Mouse (Mus musculus): ENCODE measurements around the gene Traip. TPM values are rescaled to one million over a fixed set of nuclear protein-coding genes. Genes with fewer than 3 reads are reported as not detected.

The Traip gene
- total RNA-seq (2021) = 10 to 100 TPM; 28.2 to 29.2 TPM

GRCm38 (mm10) chr9:107949922-107950235, at the start of gene Traip:
TSS of gene Traip (plus strand) at chr9:107950136.
- DNase-seq = no peak

GRCm38 (mm10) chr9:107900840-107901626, 48.9 kb upstream of the Traip start:
- peak; percentile 82 to 83 for DNase-seq

- DNase-seq = no peak
These were observed 48.4 kb upstream of the Traip start for GRCm38 (mm10) chr9:107901627-107901914.

- DNase-seq = peak; percentile 85 to 87
These were observed 45.2 kb upstream of the Traip start for GRCm38 (mm10) chr9:107904726-107905125.

- DNase-seq = no peak
These were observed 43.5 kb upstream of the Traip start, which contains the start of gene Mst1r for GRCm38 (mm10) chr9:107906252-107906966. TSS of gene Mst1r (plus strand) at chr9:107906873.

GRCm38 (mm10) chr9:107906967-107907800, 42.8 kb upstream of the Traip start:
- no peak for DNase-seq

GRCm38 (mm10) chr9:107907801-107908120, 42.2 kb upstream of the Traip start:
- no peak for DNase-seq

GRCm38 (mm10) chr9:107908410-107909158, 41.4 kb upstream of the Traip start:
- no peak for DNase-seq

GRCm38 (mm10) chr9:107910025-107910769, 39.7 kb upstream of the Traip start:
- DNase-seq = no peak

- DNase-seq = no peak
These were observed 35.0 kb upstream of the Traip start for GRCm38 (mm10) chr9:107914764-107915420.

- no peak for DNase-seq
These were observed 31.9 kb upstream of the Traip start for GRCm38 (mm10) chr9:107917895-107918608.

GRCm38 (mm10) chr9:107918884-107919283, 31.1 kb upstream of the Traip start:
- no peak for DNase-seq

GRCm38 (mm10) chr9:107919441-107919840, 30.5 kb upstream of the Traip start:
- no peak for DNase-seq

GRCm38 (mm10) chr9:107923021-107923420, 26.9 kb upstream of the Traip start:
- DNase-seq = no peak

GRCm38 (mm10) chr9:107923956-107924355, 26.0 kb upstream of the Traip start:
- no peak for DNase-seq

GRCm38 (mm10) chr9:107925251-107925650, 24.7 kb upstream of the Traip start:
- no peak for DNase-seq

- DNase-seq = no peak
These were observed 23.0 kb upstream of the Traip start for GRCm38 (mm10) chr9:107926920-107927420.

GRCm38 (mm10) chr9:107927749-107928148, 22.2 kb upstream of the Traip start:
- DNase-seq = peak; percentile 50 to 55

GRCm38 (mm10) chr9:107928169-107928568, 21.8 kb upstream of the Traip start, which contains the start of gene Actl11:
TSS of gene Actl11 (plus strand) at chr9:107928469.
- DNase-seq = no peak

GRCm38 (mm10) chr9:107932221-107932620, 17.7 kb upstream of the Traip start:
- DNase-seq = no peak
